Comparison of ENCODE assay signal across 13 mouse cellular contexts in genomic region chr14:115616846-115617245, GRCm38 (mm10).
DNase-seq lines count a peak whose midpoint lies in the region; ATAC-seq lines count a peak whose summit lies in the region.
"Had no signal": no experiment of that assay in that cellular context is flagged by ENCODE, and none has a peak within 500 bp of the region (broad histone marks: within the 10 kb centered on the region; RNA-seq: fewer than 3 reads in every experiment).

No protein-coding gene starts in this region.

- 50% methylated on average over 7 of the region's 7 CpGs for WGBS in forebrain, embryonic 11.5 days
- WGBS in forebrain, embryonic 10.5 days, result 70% methylated on average over 7 of the region's 7 CpGs
- WGBS in embryonic facial prominence, embryonic 14.5 days, result 55% methylated on average over 7 of the region's 7 CpGs
- 15% methylated on average over 7 of the region's 7 CpGs for WGBS in hindbrain, embryonic 15.5 days
- 48% methylated on average over 7 of the region's 7 CpGs for WGBS in neural tube, embryonic 12.5 days

- no peaks in the 10 kb centered on the region for H3K4me1 ChIP-seq in forebrain, embryonic 11.5 days (replicated peaks; ENCODE audit: control insufficient read depth, insufficient read depth, low read length)
- no peaks in the 10 kb centered on the region for H3K4me1 ChIP-seq in forebrain, embryonic 10.5 days
- H3K4me1 ChIP-seq in embryonic facial prominence, embryonic 14.5 days (ENCODE audit: control insufficient read depth, insufficient read depth, low read length), result no peaks in the 10 kb centered on the region
- no peaks in the 10 kb centered on the region for H3K4me1 ChIP-seq in hindbrain, embryonic 15.5 days (replicated peaks)
- no peaks in the 10 kb centered on the region for H3K4me1 ChIP-seq in neural tube, embryonic 12.5 days
- H3K4me1 ChIP-seq: limb, embryonic 12.5 days had no signal

- no peaks in the 10 kb centered on the region for H3K36me3 ChIP-seq in forebrain, embryonic 11.5 days (ENCODE audit: control insufficient read depth, insufficient read depth, low read length)
- H3K36me3 ChIP-seq in forebrain, embryonic 10.5 days (replicated peaks), result no peaks in the 10 kb centered on the region
- H3K36me3 ChIP-seq in embryonic facial prominence, embryonic 14.5 days (ENCODE audit: control insufficient read depth, insufficient read depth, low read length), result no peaks in the 10 kb centered on the region
- no peaks in the 10 kb centered on the region for H3K36me3 ChIP-seq in hindbrain, embryonic 15.5 days
- H3K36me3 ChIP-seq in neural tube, embryonic 12.5 days, result no peaks in the 10 kb centered on the region
- H3K36me3 ChIP-seq: limb, embryonic 12.5 days had no signal

- H3K4me3 ChIP-seq in forebrain, embryonic 11.5 days (ENCODE audit: low read depth, low read length), result no peak overlapping the region
- no peak overlapping the region for H3K4me3 ChIP-seq in forebrain, embryonic 10.5 days
- H3K4me3 ChIP-seq in embryonic facial prominence, embryonic 14.5 days (ENCODE audit: low read depth, low read length), result no peak overlapping the region
- H3K4me3 ChIP-seq in hindbrain, embryonic 15.5 days, result no peak overlapping the region
- no peak overlapping the region for H3K4me3 ChIP-seq in neural tube, embryonic 12.5 days
- H3K4me3 ChIP-seq: limb, embryonic 12.5 days had no signal

- no peaks in the 10 kb centered on the region for H3K27me3 ChIP-seq in forebrain, embryonic 11.5 days (ENCODE audit: control insufficient read depth, insufficient read depth, low read length)
- no peaks in the 10 kb centered on the region for H3K27me3 ChIP-seq in forebrain, embryonic 10.5 days (ENCODE audit: poor library complexity, severe bottlenecking)
- H3K27me3 ChIP-seq in embryonic facial prominence, embryonic 14.5 days (replicated peaks; ENCODE audit: control insufficient read depth, insufficient read depth, low read length), result no peaks in the 10 kb centered on the region
- H3K27me3 ChIP-seq in hindbrain, embryonic 15.5 days, result no peaks in the 10 kb centered on the region
- no peaks in the 10 kb centered on the region for H3K27me3 ChIP-seq in neural tube, embryonic 12.5 days (replicated peaks)
- H3K27me3 ChIP-seq: limb, embryonic 12.5 days had no signal

- H3K27ac ChIP-seq in forebrain, embryonic 11.5 days (ENCODE audit: low read depth, low read length), result no peak overlapping the region
- no peak overlapping the region for H3K27ac ChIP-seq in forebrain, embryonic 10.5 days
- H3K27ac ChIP-seq in embryonic facial prominence, embryonic 14.5 days (replicated peaks; ENCODE audit: low read depth, low read length), result no peak overlapping the region
- H3K27ac ChIP-seq in hindbrain, embryonic 15.5 days (replicated peaks), result no peak overlapping the region
- no peak overlapping the region for H3K27ac ChIP-seq in neural tube, embryonic 12.5 days
- H3K27ac ChIP-seq: limb, embryonic 12.5 days had no signal

- DNase-seq in forebrain, embryonic 11.5 days (ENCODE audit: low spot score), result no peak
- no peak for DNase-seq in forebrain, embryonic 10.5 days (ENCODE audit: extremely low spot score, low spot score)
- DNase-seq in embryonic facial prominence, embryonic 14.5 days (ENCODE audit: low spot score), result peak; percentile 42
- no peak for DNase-seq in ovary, postnatal 36 days (ENCODE audit: low spot score)
- no peak for DNase-seq in natural killer cell, adult 2 months (ENCODE audit: low spot score in 2 of 2)
- no peak for DNase-seq in lung, postnatal 25 days (ENCODE audit: low spot score)
- DNase-seq: B cell, adult 2 months; gastrocnemius, postnatal 25 days; lung, adult 18-20 months had no signal

- H3K9me3 ChIP-seq in forebrain, embryonic 11.5 days (ENCODE audit: control insufficient read depth, low read length), result no peaks in the 10 kb centered on the region
- no peaks in the 10 kb centered on the region for H3K9me3 ChIP-seq in forebrain, embryonic 10.5 days
- no peaks in the 10 kb centered on the region for H3K9me3 ChIP-seq in embryonic facial prominence, embryonic 14.5 days (ENCODE audit: control insufficient read depth, low read length)
- H3K9me3 ChIP-seq in hindbrain, embryonic 15.5 days, result no peaks in the 10 kb centered on the region
- no peaks in the 10 kb centered on the region for H3K9me3 ChIP-seq in neural tube, embryonic 12.5 days
- H3K9me3 ChIP-seq: limb, embryonic 12.5 days had no signal

- peak; percentile 80 for ATAC-seq in forebrain, embryonic 11.5 days (replicated peaks; ENCODE audit: low FRiP score)
- ATAC-seq in embryonic facial prominence, embryonic 14.5 days (ENCODE audit: low read depth), result peak; percentile 72; the same call in 1 of the 2 replicates
- peak; percentile 90; the same call in 1 of the 2 replicates for ATAC-seq in hindbrain, embryonic 15.5 days (ENCODE audit: low FRiP score, low read depth)
- ATAC-seq in neural tube, embryonic 12.5 days (ENCODE audit: low FRiP score, low read depth), result peak; percentile 80
- ATAC-seq: intestine, postnatal 0 days had no signal

- no peak overlapping the region for H3K9ac ChIP-seq in forebrain, embryonic 11.5 days (ENCODE audit: low read length)
- H3K9ac ChIP-seq in embryonic facial prominence, embryonic 14.5 days (ENCODE audit: low read depth, low read length), result no peak overlapping the region
- no peak overlapping the region for H3K9ac ChIP-seq in hindbrain, embryonic 15.5 days
- H3K9ac ChIP-seq in neural tube, embryonic 12.5 days, result no peak overlapping the region
- H3K9ac ChIP-seq: limb, embryonic 12.5 days had no signal

- H3K4me2 ChIP-seq in forebrain, embryonic 11.5 days (ENCODE audit: low read depth, low read length, severe bottlenecking), result no peak overlapping the region
- H3K4me2 ChIP-seq in embryonic facial prominence, embryonic 14.5 days (ENCODE audit: low read depth, low read length), result no peak overlapping the region
- H3K4me2 ChIP-seq in hindbrain, embryonic 15.5 days, result no peak overlapping the region
- H3K4me2 ChIP-seq in neural tube, embryonic 12.5 days (replicated peaks), result no peak overlapping the region
- H3K4me2 ChIP-seq: limb, embryonic 12.5 days had no signal
